Mouse (Mus musculus) MEL (cell line): ENCODE data around the gene Cyp26c1. TPM values are rescaled to one million over a fixed set of nuclear protein-coding genes. Genes with fewer than 3 reads are reported as not detected.

Source experiments
- DNase-seq: peaks from one replicate; pipeline ENCODE4 v3.0.0; 2011; ENCODE audit warnings: low read depth, low spot score
- H3K27ac ChIP-seq: 2 replicates; pipeline ENCODE4 v1.5.1; 2012; ENCODE audit warnings: low read depth, mild to moderate bottlenecking, control low read depth, low read length, moderate library complexity; ENCODE audit not compliant: control insufficient read depth
- H3K27me3 ChIP-seq, 2 experiments: fragments of 150-350 bp in 1 of 2; sonication (generic) in 1 of 2; 2 replicates each; pipeline ENCODE4 v1.6.1; 2012; ENCODE audit warnings: low read length in 2 of 2, mild to moderate bottlenecking in 2 of 2, improper control_type of control experiment in 1 of 2, moderate library complexity in 1 of 2; ENCODE audit not compliant: insufficient read depth in 2 of 2, control insufficient read depth in 1 of 2
- H3K36me3 ChIP-seq, 2 experiments: 2 replicates each; pipeline ENCODE4 v1.6.1; 2012 to 2014; ENCODE audit warnings: low read length in 2 of 2, improper control_type of control experiment in 1 of 2, inconsistent platforms in 1 of 2, mild to moderate bottlenecking in 1 of 2; ENCODE audit not compliant: insufficient read depth in 2 of 2, control insufficient read depth in 1 of 2
- H3K4me1 ChIP-seq, 2 experiments: fragments of 150-350 bp in 1 of 2; sonication (generic) in 1 of 2; 2 replicates each; pipeline ENCODE4 v1.6.1; 2012; ENCODE audit warnings: low read length in 2 of 2, improper control_type of control experiment in 1 of 2, mild to moderate bottlenecking in 1 of 2; ENCODE audit not compliant: insufficient read depth in 2 of 2, control insufficient read depth in 1 of 2
- H3K4me3 ChIP-seq, 2 experiments: fragments of 150-350 bp in 1 of 2; sonication (generic) in 1 of 2; 2 replicates each; pipeline ENCODE4 v1.5.1; 2012; ENCODE audit warnings: low read depth in 2 of 2, low read length in 2 of 2, mild to moderate bottlenecking in 2 of 2, moderate library complexity in 2 of 2, control low read depth in 1 of 2, improper control_type of control experiment in 1 of 2; ENCODE audit not compliant: control insufficient read depth in 1 of 2, insufficient read depth in 1 of 2
- H3K79me2 ChIP-seq: 2 replicates; pipeline ENCODE4 v1.6.1; 2012; ENCODE audit warnings: mild to moderate bottlenecking, low read length, moderate library complexity; ENCODE audit not compliant: control insufficient read depth, poor library complexity, insufficient read depth
- H3K9ac ChIP-seq: 2 replicates; pipeline ENCODE4 v1.6.1; 2012; ENCODE audit warnings: low read depth, mild to moderate bottlenecking, control low read depth, low read length, moderate library complexity; ENCODE audit not compliant: control insufficient read depth, poor library complexity, severe bottlenecking
- H3K9me3 ChIP-seq: fragments of 150-350 bp; sonication (generic); replicated peaks from 2 replicates; pipeline ENCODE4 v1.6.1; 2012; ENCODE audit warnings: mild to moderate bottlenecking, low read length, improper control_type of control experiment, moderate library complexity; ENCODE audit not compliant: insufficient read depth
- CHD1 ChIP-seq: IDR thresholded peaks from 2 replicates; pipeline ENCODE4 v1.6.1; 2012; ENCODE audit warnings: low read depth, mild to moderate bottlenecking, inconsistent platforms, low read length, improper control_type of control experiment
- CTCF ChIP-seq, 3 experiments: IDR thresholded peaks in 2 of 3; conservative IDR thresholded peaks in 1 of 3; 2 replicates each; pipeline ENCODE4 v1.5.1; 2011 to 2012; ENCODE audit warnings: low read length in 3 of 3, low read depth in 2 of 3, mild to moderate bottlenecking in 2 of 3, improper control_type of control experiment in 1 of 3, inconsistent platforms in 1 of 3, mixed read lengths in 1 of 3, moderate library complexity in 1 of 3; ENCODE audit not compliant: control insufficient read depth in 1 of 3, insufficient read depth in 1 of 3, poor library complexity in 1 of 3, severe bottlenecking in 1 of 3
- E2F4 ChIP-seq: IDR thresholded peaks from 2 replicates; pipeline ENCODE4 v1.6.1; 2011; ENCODE audit warnings: low read depth, low read length, improper control_type of control experiment, borderline replicate concordance
- ELF1 ChIP-seq: IDR thresholded peaks from 2 replicates; pipeline ENCODE4 v1.6.1; 2014; ENCODE audit warnings: low read depth, mild to moderate bottlenecking, inconsistent platforms, low read length, improper control_type of control experiment, moderate library complexity
- EP300 ChIP-seq, 2 experiments: IDR thresholded peaks; 2 replicates each; pipeline ENCODE4 v1.6.1; 2011; ENCODE audit warnings: improper control_type of control experiment in 2 of 2, low read length in 2 of 2, low read depth in 1 of 2, mild to moderate bottlenecking in 1 of 2
- GABPA ChIP-seq: IDR thresholded peaks from 2 replicates; pipeline ENCODE4 v1.6.1; 2012; ENCODE audit warnings: low read depth, mild to moderate bottlenecking, inconsistent platforms, low read length, improper control_type of control experiment, moderate library complexity
- GATA1 ChIP-seq: IDR thresholded peaks from 2 replicates; pipeline ENCODE4 v1.6.1; 2011; ENCODE audit warnings: low read depth, low read length, improper control_type of control experiment
- HCFC1 ChIP-seq: IDR thresholded peaks from 2 replicates; pipeline ENCODE4 v1.6.1; 2012; ENCODE audit warnings: low read depth, mild to moderate bottlenecking, inconsistent platforms, low read length, improper control_type of control experiment, moderate library complexity
- KAT2A ChIP-seq: conservative IDR thresholded peaks from 2 replicates; pipeline ENCODE4 v1.6.1; 2012; ENCODE audit warnings: low read depth, low read length, improper control_type of control experiment, inconsistent platforms
- MAX ChIP-seq: IDR thresholded peaks from 2 replicates; pipeline ENCODE4 v1.6.1; 2011; ENCODE audit warnings: low read length, improper control_type of control experiment
- MAZ ChIP-seq: IDR thresholded peaks from 2 replicates; pipeline ENCODE4 v1.6.1; 2012; ENCODE audit warnings: low read depth, mild to moderate bottlenecking, inconsistent platforms, low read length, improper control_type of control experiment
- MEF2A ChIP-seq: IDR thresholded peaks from 2 replicates; pipeline ENCODE4 v1.6.1; 2014; ENCODE audit warnings: low read depth, mild to moderate bottlenecking, inconsistent platforms, low read length, improper control_type of control experiment; ENCODE audit not compliant: poor library complexity, insufficient replicate concordance, severe bottlenecking; ENCODE audit errors: extremely low read depth
- MYB ChIP-seq: IDR thresholded peaks from 2 replicates; pipeline ENCODE4 v1.6.1; 2011; ENCODE audit warnings: mild to moderate bottlenecking, low read depth, low read length, improper control_type of control experiment
- NELFE ChIP-seq: IDR thresholded peaks from 2 replicates; pipeline ENCODE4 v1.6.1; 2011; ENCODE audit warnings: low read depth, low read length, improper control_type of control experiment
- NRF1 ChIP-seq: IDR thresholded peaks from 2 replicates; pipeline ENCODE4 v1.6.1; 2014; ENCODE audit warnings: low read depth, mild to moderate bottlenecking, inconsistent platforms, low read length, improper control_type of control experiment, moderate library complexity; ENCODE audit not compliant: poor library complexity, insufficient read depth, severe bottlenecking
- POLR2A ChIP-seq, 2 experiments: IDR thresholded peaks; 2 replicates each; pipeline ENCODE4 v1.6.1; 2011 to 2012; ENCODE audit warnings: low read length in 2 of 2, mild to moderate bottlenecking in 2 of 2, control low read depth in 1 of 2, improper control_type of control experiment in 1 of 2, low read depth in 1 of 2, moderate library complexity in 1 of 2; ENCODE audit not compliant: control insufficient read depth in 1 of 2, insufficient read depth in 1 of 2, poor library complexity in 1 of 2
- POLR2AphosphoS5 ChIP-seq: IDR thresholded peaks from 2 replicates; pipeline ENCODE4 v1.6.1; 2012; ENCODE audit warnings: low read depth, borderline replicate concordance, mild to moderate bottlenecking, inconsistent platforms, low read length, moderate library complexity, mixed read lengths
- RAD21 ChIP-seq: IDR thresholded peaks from 2 replicates; pipeline ENCODE4 v1.6.1; 2011; ENCODE audit warnings: mild to moderate bottlenecking, low read depth, low read length, improper control_type of control experiment
- RCOR1 ChIP-seq: IDR thresholded peaks from 2 replicates; pipeline ENCODE4 v1.6.1; 2012; ENCODE audit warnings: low read depth, mild to moderate bottlenecking, inconsistent platforms, low read length, improper control_type of control experiment
- SIN3A ChIP-seq: IDR thresholded peaks from 2 replicates; pipeline ENCODE4 v1.6.1; 2012; ENCODE audit warnings: low read length, improper control_type of control experiment, inconsistent platforms
- SMC3 ChIP-seq: IDR thresholded peaks from 2 replicates; pipeline ENCODE4 v1.6.1; 2011; ENCODE audit warnings: low read depth, low read length, improper control_type of control experiment
- TAL1 ChIP-seq: IDR thresholded peaks from 2 replicates; pipeline ENCODE4 v1.6.1; 2012; ENCODE audit warnings: mild to moderate bottlenecking, inconsistent platforms, low read length, moderate library complexity, mixed read lengths
- TCF12 ChIP-seq: IDR thresholded peaks from 2 replicates; pipeline ENCODE4 v1.6.1; 2014; ENCODE audit warnings: low read depth, mild to moderate bottlenecking, inconsistent platforms, low read length, improper control_type of control experiment, moderate library complexity
- USF1 ChIP-seq: IDR thresholded peaks from 2 replicates; pipeline ENCODE4 v1.6.1; 2014; ENCODE audit warnings: low read depth, mild to moderate bottlenecking, inconsistent platforms, low read length, improper control_type of control experiment, moderate library complexity
- USF2 ChIP-seq, 2 experiments: IDR thresholded peaks; 2 replicates each; pipeline ENCODE4 v1.6.1; 2011 to 2012; ENCODE audit warnings: improper control_type of control experiment in 2 of 2, low read length in 2 of 2, borderline replicate concordance in 1 of 2, inconsistent platforms in 1 of 2, low read depth in 1 of 2, mild to moderate bottlenecking in 1 of 2; ENCODE audit not compliant: insufficient read depth in 1 of 2
- ZC3H11A ChIP-seq: IDR thresholded peaks from 2 replicates; pipeline ENCODE4 v1.6.1; 2012; ENCODE audit warnings: low read depth, mild to moderate bottlenecking, inconsistent platforms, low read length, improper control_type of control experiment
- ZKSCAN1 ChIP-seq: IDR thresholded peaks from 2 replicates; pipeline ENCODE4 v1.6.1; 2012; ENCODE audit warnings: low read depth, mild to moderate bottlenecking, inconsistent platforms, low read length, improper control_type of control experiment, moderate library complexity
- ZNF384 ChIP-seq: IDR thresholded peaks from 2 replicates; pipeline ENCODE4 v1.6.1; 2012; ENCODE audit warnings: low read depth, mild to moderate bottlenecking, inconsistent platforms, low read length, improper control_type of control experiment
- polyA plus RNA-seq, 2 experiments: library from polyadenylated mRNA; stranded (reverse) in 1 of 2; unstranded in 1 of 2; fragments of >175 nt in 1 of 2; fragments of >200 nt in 1 of 2; gene quantifications; 2 replicates each; pipeline versions ENCODE4 v1.2.1 to v1.2.4; 2012; ENCODE audit warnings: low replicate concordance in 2 of 2, low read depth in 1 of 2; ENCODE audit not compliant: insufficient read length in 2 of 2, insufficient read depth in 1 of 2, missing spikeins in 1 of 2
- total RNA-seq: library from RNA; depleted of rRNA; stranded (reverse); fragments of 300-350 nt; gene quantifications from 2 replicates; pipeline ENCODE4 v1.2.3, GENCODE M21; 2012

The Cyp26c1 gene
- total and polyA plus RNA-seq, 3 experiments = 0.08 TPM; not detected in 2

DNA sequence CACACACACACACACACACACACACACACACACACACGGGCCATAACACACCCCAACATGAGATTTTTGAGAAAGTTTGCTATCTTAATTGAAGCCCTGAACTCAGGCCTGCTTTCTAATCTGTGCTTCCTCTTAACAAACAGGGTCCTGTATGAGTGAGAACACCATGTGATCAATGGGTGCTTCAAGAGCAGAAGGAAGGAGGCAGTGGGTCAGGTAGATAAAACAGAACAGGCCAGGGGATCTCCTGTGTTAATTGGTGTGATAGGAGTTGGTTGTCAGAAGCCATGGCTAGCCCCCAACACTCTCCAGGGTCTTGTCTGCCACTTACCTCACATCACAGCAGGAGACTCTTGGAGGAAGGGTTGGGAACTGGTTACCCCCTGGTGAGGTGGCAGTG, 30.6 kb downstream of the Cyp26c1 start:
- Histone ChIP-seq H3K27ac (no peak overlapping the region), H3K27me3 (no peaks in the 10 kb centered on the region), H3K4me3 (no peak overlapping the region), H3K4me1 (peaks cover 2 to 34% of the 10 kb centered on the region in 2 experiments), H3K9ac (no peak overlapping the region), H3K9me3 (no peaks in the 10 kb centered on the region), H3K79me2 (no peaks in the 10 kb centered on the region), H3K36me3 (peaks cover 0 to 17% of the 10 kb centered on the region in 2 experiments; a peak in 2 of 4 replicates)
- TF ChIP-seq CHD1 (no peak), TCF12 (peak; percentile 34; the same call in 1 of the 2 replicates), MEF2A (no peak), GABPA (no peak), POLR2A (IDR thresholded peaks at IDR 0.05; ENCODE audit: control insufficient read depth in 1 of 2, insufficient read depth in 1 of 2, low read depth in 1 of 2, low read length in 2 of 2, poor library complexity in 1 of 2) (no peak), EP300 (IDR thresholded peaks at IDR 0.05; ENCODE audit: low read depth in 1 of 2, low read length in 2 of 2) (peak; percentile 62 to 76; a peak in 3 of 4 replicates), NELFE (no peak), HCFC1 (no peak), CTCF (IDR thresholded peaks at IDR 0.05 in 2 of 3, conservative IDR thresholded peaks at IDR 0.05 in 1 of 3; ENCODE audit: control insufficient read depth in 1 of 3, insufficient read depth in 1 of 3, low read depth in 2 of 3, low read length in 3 of 3, poor library complexity in 1 of 3, severe bottlenecking in 1 of 3) (no peak), RCOR1 (peak; percentile 42; the same call in 1 of the 2 replicates), USF1 (peak; percentile 76), SMC3 (no peak), MAZ (no peak), MYB (no peak), NRF1 (no peak), ZC3H11A (no peak), ZKSCAN1 (no peak), GATA1 (peak; percentile 71), E2F4 (no peak), MAX (0 out of 2 replicates have a peak, but pooled peaks have one; percentile 16), SIN3A (no peak), KAT2A (no peak), RAD21 (no peak), ELF1 (no peak), TAL1 (peak; percentile 70), POLR2AphosphoS5 (no peak), ZNF384 (no peak), USF2 (IDR thresholded peaks at IDR 0.05; ENCODE audit: borderline replicate concordance in 1 of 2, insufficient read depth in 1 of 2, low read depth in 1 of 2, low read length in 2 of 2) (no peak)
- peak; percentile 72 for DNase-seq
